Mouse (Mus musculus) layer of hippocampus, postnatal 25 days (tissue): Measurements from ENCODE around the gene Aprt. TPM values are rescaled to one million over a fixed set of nuclear protein-coding genes. Genes with fewer than 3 reads are reported as not detected.
"Not testable (repeated sequence)": the region's sequence is repeated elsewhere in the genome, so short reads cannot be mapped to it uniquely, and the experiment has no call there.

Experiments used
- DNase-seq, 2 experiments: peaks; one replicate each; pipeline ENCODE4 v3.0.0; 2022; ENCODE audit warnings: mixed read lengths in 2 of 2, low spot score in 1 of 2; ENCODE audit errors: extremely low spot score in 1 of 2
- total RNA-seq, 2 experiments: library from RNA; stranded (reverse); gene quantifications; 2 replicates each; pipeline ENCODE4 v1.2.3; 2021

Gene Aprt
- total RNA-seq, 2 experiments from 2014 or later, result 62.5 to 69.6 TPM

DNA sequence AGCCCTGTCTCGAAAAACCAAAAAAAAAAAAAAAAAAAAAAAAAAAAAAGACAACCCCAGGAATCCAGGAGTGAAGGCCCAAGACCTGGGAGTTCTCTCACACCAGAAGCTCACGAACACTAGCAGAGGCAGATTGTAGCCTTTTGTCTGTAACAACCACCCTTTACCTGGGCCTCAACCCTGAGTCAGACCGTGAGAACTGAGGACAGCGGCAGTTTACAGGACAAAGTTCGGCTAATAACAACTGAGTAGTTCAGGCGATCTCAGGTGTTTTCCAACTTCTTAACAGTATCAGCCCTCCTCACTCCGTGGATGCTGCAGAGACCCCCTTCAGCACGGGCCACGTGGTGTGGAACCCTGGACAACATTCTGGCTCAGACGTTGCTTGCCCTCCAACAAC lies 10.0 kb upstream of the Aprt start:
- no peak for DNase-seq

DNA sequence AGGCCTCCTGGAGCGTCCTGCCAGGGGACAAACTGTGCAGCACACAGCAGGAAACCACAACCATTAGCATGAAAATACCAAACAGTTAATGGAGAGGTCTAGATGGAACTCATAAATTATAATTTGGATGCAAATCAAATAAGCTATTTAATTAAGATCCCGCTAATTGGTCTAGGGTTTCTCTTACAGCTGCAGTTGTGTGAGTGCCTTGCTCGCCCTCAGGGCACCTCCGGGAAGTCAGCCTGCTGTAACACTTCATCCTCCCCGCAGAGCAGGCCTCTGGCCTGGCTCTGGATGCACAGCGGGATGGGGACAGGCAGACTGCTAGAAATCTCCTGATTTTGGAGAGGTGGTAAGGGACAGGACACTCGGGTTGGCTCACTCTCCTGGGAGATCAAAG lies 9.5 kb upstream of the Aprt start:
- no peak for DNase-seq

DNA sequence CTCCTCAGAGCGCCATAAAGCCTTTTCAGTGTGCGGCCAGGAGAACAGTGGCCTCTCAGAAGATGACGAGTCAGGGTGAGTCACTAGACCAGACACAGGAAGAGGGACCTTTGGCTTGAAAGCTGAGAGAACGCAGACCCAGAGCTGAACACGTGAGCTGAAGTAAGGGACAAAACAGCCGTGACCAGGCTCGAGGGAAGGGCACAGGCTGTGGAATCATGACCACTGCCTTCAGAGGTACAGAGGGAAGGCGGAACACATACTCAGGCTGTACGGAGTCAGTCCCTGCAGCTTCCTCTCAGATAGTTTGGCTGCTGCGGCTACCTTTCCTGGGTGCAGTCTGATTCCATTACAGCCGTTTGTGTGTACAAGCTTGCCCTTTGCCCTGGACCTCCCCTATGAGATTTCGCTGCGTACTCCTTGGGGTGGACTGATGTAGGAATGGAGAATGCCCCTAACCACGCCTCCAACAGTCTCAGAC lies 8.7 kb upstream of the Aprt start:
- no peak for DNase-seq

DNA sequence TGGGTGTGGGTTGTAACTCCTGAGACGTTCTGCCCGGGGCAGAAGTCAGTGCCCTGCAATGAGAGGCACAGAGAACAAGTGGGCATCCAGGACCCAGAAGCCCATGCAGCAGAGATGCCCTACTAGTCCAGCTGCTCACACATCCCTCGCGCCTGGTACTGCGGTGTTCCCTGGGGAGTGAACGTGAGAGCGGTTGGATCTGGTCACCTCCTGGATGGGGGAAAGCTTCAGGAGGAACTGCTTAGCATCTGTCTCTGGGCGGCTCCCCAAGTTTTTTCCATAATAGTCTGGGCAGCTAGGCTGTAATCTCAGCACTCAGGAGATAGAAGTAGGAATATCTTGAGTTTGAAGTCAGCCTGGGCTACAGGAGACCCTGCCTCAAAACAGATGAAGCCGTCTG lies 8.3 kb upstream of the Aprt start:
- no peak for DNase-seq

DNA sequence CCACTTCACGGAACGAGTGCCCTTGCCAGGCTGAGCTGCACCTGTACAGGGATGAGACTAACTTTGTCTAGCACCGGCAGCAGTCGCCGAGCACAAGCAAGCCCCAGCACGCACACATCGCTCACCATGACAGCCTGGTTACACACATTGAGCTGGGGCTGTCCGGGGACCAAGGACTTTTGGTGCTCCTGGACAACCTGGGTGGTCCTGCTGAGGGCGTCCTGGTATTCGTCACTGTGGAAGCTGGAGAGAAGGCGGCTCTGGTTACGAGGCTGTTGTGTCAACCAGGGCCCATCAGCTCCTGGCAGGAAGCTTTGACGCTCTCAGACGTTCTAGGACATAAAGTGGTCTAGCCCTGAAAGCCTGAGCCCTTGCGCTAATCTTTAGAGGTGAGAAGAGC lies 4.2 kb upstream of the Aprt start:
- no peak for DNase-seq

DNA sequence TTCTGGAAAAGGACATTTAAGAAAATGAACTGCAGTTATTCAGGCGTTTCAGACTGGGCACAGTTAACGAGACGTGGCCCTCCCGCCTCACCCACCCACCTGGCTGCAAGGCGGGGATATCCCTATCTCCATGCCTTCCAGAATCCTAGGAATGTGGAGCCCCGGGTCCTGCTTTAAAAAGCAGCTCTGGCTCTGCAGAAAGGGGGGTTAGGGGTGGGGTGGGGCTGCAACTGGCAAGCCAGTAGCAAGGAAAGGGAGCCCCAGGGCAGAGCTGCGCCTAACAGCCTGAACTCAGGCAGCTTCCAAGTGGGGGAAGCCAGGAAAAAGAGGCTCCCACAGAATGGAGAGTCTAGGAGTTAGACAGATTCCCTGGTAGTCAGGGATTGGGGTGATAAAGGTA lies 2.5 kb upstream of the Aprt start:
- no peak for DNase-seq

DNA sequence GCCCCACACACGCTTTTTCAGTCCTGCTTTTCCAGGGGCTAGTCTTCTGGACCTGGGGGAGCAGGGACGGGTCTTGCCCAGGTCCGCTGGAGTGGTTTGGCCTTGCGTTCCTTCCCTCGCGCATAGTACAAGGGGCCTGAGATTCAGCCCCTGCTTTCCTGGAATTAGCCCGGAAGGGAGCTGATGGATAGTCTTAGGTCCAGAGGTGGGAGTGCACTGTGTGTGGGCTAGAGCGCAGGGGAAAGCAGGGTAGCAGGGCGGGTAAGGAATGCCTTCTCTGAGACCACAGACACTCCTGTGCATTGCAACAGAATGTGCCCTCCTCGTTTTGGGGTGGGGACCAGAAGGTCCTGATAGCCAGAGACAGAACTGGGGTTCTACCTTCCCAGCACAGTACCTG lies 407 bp upstream of the Aprt start:
- no peak for DNase-seq

DNA sequence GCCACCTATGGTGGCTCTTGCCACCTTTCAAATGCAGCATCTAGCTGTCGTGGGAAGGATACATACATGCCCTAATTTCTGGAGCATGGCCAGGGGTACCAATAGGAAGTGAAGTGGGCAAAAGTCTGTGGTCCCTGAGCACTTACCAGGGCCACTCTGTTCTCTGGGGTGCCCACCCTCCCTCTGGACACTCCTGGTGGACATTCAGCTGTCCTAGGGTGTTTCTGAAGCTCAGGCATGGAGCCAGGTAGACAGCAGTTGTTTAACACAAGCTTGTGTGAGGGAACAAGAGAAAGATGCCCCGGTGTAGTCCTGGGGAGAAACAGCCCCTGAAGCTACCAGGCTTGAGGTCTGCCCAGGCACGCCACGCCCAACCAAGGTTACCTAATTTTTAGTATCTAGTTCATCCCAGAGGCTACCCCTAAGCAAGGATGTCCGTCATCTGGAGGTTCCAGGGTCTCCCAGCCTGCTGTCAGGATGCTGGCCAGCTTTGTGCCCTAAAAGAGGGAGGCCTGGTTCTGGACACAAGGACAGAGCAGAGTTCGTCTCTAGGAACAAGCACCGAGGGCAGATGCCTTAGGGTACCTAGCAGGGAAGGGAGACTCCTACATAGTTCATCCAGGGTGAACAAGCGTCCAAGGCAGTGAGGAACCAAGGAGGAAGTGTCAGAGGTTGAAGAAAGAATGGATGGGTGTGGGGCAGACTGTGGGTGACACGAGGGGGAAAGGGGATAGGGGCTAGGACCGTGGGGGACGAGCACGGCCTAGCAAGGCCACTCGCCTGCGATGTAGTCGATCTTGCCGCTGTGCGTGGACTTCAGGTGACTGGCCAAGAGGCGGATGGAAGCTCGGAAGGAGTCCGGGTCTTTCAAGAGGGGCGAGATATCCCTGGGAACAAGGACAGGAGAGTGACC lies 718 bp downstream of the Aprt start:
- DNase-seq, result no peak

DNA sequence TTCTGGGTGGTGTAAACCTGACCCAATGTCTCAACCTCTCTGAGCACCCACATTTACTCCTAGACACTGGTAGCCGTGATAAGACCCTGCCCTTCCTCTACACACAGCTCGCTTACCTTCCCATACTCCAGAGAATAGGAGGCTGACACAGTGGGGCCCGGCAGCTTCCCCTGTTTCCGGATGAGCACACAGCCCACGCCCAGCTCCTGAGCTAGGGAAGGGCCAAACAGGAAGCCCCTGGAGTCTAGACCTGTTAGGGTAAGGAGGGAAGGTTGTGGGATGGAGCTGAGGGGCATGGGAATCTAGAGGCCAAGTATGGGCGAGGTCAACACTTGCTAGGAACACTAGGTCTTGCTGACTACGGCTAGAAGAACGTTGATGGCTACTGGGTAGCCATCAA lies 1.4 kb downstream of the Aprt start:
- DNase-seq, result no peak

DNA sequence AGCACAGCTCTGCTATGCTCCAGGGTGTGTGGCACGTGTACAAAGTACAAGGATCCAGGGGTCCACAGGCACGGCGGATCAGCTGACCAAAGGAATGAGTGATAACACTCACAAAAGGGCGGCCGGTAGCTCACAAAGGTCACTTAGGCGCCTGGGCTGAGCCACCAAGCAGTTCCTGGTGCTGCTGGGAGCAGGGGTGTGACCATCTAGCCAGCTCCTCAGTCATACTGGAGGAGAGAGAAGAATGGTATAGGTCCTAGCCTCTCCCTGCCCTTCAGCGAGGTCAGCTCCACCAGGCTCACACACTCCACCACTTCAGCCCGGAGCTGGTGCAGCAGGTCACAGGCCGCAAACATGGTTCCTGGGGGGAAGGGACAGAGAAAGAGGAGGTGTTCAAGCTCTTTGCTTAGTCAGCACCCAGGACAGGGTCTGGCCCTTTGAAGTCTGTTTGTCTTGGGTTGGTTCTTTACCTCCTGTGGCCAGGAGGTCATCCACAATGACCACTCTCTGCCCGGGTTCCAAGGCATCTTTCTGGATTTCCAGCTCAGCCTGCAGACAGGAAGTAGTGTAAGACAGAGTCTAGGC lies 1.9 kb downstream of the Aprt start:
- DNase-seq, result no peak

DNA sequence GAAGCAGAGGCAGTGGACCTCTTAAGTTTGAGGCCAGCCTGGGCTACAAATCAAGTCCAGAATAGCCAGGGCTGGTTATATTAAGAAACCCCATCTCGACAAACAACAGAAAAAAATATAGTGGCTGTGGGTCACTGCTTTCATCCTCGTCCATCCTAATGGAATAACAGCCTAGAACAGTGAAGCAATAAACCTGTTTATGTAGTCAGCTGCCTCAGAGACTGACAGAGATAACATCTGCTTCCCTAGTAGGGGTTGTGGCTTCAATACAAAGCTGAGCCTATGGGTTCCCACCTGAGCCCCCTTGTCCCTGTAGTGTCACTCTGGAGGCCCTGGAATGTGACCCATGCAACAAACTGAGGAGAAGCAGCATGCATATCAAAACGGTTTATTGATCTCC lies 2.4 kb downstream of the Aprt start:
- DNase-seq, result no peak

DNA sequence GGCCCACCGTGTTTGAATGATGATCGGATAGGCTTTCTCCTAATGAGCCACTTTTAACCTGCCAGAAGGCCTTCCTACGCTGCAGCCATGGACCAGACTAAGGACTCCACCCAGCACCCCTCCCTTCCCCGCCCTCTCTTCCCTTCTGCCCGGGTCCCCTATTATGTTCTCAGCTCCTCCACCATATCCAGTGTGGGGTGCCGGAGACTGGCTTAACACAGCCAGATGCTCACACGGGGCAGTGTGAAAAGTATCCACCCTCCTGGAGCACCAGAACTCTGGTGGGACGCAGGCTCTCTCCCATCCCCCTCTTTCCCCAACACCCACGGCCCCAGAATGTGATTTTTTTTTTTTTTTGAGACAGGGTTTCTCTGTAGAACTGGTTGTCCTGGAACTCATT lies 3.1 kb downstream of the Aprt start:
- DNase-seq, result no peak

DNA sequence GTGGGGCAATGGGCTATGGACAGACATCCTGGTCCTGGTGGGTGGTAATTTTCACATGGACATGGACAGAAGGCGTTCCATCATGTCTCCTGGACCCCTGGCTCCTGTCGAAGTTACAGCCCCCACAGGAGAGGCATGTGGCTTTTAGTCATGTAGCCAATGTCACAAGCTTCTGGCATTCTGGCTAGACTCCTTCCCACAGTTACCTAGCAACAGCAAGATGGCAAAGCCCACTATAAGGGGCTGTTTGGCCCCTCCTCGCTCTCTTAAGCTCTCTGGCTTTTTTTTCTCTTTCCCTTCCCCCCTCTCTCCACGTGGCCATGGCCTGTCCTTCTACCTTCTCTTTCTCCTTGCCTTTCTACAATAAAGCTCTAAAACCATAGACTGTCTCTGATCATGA lies 3.5 kb downstream of the Aprt start:
- not testable (repeated sequence) for DNase-seq

DNA sequence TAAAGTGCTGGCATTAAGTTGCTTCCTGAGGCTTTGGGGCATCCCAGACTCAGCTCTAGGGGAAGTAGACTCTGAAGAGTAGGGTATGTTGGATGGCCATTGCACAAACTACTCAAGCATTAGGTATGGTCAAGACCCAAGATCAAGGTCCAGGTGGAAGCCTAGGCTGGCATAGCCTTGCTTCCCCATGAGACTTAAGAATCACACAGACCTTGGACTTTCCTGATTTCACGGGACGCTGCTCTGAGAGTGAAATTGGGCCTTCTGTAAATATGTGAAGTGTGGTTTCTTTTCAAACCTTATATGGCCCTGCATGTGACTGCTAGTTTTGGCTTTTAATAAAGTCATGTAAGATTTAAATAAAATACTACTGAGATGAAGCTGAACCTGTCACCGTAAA lies 4.0 kb downstream of the Aprt start:
- DNase-seq, result no peak

DNA sequence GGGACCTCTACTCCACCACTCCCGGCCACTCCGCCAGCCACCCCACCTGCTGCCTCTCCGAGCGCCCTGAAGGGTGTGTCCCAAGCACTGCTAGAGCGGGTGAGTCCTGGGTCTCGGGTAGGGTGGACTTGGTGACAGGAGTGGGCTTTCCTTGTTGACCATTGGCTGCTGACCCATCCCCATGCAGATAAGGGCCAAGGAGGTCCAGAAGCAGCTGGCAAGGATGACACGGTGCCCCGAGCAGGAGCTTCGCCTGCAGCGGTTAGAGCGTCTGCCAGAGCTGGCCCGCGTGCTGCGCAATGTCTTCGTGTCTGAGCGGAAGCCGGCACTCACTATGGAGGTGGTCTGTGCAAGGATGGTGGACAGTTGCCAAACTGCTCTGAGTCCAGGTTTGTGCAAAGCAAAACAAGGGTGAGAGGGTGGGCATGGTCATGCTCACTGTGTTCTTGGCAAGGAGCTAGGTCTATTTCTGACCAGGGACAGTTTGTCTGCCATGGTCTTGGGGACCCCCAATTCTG lies 4.9 kb downstream of the Aprt start:
- no peak for DNase-seq

DNA sequence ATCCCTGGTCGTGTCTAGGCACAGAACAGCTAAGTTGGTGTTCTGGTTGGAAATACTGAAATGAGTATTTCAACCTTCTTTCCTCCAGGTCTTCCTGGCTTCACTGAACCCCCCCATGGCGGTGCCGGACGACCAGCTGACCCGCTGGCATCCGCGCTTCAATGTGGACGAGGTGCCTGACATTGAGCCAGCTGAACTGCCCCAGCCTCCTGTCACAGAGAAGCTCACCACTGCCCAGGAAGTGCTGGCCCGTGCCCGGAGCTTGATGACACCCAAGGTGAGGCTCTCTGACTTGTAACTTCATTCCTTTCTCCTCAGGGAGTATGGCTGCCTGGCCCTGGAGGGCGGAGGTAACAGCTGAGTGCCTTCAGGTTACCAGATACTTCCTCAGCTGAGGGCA lies 5.6 kb downstream of the Aprt start:
- DNase-seq, result no peak

DNA sequence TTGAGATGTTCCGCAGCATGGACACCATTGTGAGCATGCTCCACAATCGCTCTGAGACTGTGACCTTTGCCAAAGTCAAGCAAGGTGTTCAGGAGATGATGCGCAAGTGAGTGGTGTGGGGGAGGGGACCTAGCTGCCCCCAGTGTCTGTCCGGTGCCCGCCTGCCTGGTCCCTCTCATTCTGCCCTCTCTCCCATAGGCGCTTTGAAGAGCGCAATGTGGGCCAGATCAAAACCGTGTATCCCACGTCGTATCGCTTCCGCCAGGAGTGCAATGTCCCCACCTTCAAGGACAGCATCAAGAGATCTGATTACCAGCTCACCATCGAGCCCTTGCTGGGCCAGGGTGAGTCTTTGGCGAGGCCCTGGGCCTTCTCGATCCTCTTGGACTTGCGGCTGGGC lies 6.7 kb downstream of the Aprt start:
- DNase-seq, result no peak

DNA sequence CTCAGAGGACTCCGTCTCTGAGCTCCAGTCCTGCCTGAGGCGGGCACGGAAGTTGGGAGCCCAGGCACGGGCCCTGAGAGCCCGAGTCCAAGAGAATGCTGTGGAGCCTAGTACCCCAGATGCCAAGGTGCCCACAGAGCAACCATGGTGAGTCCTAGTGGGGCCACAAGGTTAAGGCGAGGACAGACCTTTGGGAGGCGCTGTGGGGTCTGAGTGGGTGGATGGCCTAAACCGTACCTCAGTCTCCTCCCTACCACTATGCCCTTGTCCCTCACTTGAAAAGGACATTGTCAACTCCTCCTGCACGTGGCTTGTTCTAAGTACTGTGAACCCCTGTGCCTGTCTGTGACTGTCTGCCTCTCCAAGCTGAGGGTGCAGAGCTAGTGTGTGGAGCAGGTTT lies 7.4 kb downstream of the Aprt start:
- DNase-seq, result no peak

DNA sequence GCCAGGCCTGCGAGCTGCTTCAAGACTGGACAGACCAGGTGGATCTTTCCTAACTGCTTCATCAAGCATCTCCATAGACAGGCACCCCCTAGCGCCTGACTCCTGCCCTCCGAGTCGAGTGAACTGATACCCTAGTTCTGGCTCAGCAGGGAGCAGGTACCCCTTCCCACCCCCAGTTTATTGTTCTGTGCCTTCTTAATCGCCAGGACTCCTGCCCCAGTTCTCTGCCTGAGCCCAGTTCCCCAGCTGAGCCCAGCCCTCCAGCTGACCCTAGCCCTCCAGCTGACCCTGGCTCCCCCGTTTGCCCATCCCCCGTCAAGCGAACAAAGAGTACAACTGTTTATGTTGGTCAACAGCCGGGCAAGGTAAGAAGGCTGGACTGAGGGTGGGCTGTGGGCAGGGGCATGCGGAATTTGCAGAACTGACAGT lies 7.8 kb downstream of the Aprt start:
- no peak for DNase-seq

DNA sequence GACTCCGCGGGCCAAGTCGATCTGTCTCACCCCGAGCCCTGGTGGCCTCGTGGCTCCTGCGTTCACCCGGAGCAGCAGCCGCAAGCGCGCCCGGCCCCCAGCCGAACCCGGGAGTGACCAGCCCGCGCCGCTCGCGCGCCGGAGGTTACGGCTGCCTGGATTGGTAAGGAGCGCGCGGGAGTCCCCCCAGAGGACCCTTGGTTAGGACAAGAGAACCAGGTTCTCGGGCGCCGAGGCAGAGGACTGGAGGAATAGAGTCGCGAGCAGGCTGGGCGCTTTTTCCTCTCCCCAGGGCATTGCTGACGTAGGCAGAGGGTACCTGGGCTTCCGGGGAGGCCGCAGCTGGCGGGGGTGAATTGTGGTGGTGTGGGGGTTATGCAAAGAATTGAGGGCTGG lies 8.6 kb downstream of the Aprt start:
- no peak for DNase-seq

DNA sequence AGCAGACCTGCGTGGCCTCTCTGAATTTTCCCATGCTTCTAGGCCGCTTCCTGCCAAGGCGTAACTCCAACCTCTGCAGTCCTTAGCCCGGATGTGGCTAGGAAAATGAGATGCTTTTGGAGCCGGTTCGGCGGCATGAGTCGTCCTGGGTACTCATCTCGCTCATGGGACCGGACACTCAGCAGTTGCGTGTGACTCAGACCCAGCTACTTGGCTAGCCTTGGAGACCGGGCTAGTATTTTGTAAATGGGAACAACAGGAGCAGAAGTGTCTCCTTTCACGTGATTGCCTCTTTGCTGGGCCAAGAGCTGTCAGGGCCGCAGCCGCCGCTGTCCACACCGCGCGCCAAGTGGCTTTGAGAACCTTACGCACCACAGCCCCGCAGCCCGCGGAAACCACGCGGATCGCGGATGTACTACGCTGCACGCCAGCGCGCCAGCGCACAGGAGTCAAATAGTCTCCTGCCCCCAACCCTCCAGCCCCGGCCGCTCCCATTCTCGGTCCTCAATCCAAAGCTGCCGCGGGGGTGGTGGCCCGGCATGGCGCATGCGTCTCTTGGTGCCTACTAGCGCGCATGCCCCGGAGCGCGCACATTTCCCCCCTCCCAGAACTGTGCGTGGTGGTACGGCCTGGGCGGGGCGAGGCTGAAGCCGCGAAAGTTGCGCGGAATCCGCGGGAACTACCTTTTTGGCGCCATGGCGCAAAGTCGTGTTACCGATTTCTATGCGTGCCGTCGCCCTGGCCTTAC lies 9.2 kb downstream of the Aprt start, which contains the start of gene Cdt1:
Gene Cdt1 (plus strand): TSS at position 655 of the 748 bp plus-strand sequence.
- DNase-seq, result peak; percentile 86 to 87
